Mouse (Mus musculus) heart, postnatal 10 days (tissue): ENCODE results near the gene Cmas. TPM values are rescaled to one million over a fixed set of nuclear protein-coding genes. Genes with fewer than 3 reads are reported as not detected.

Source experiments
- DNase-seq, 2 experiments: peaks; one replicate each; pipeline ENCODE4 v3.0.0; 2021
- intact Hi-C: fragments of 180-260 bp; cut with DNase I; formaldehyde crosslinking; loops from one replicate; pipeline ENCODE4 v1.15.1; 2025
- total RNA-seq, 2 experiments: library from RNA; stranded (reverse); gene quantifications; 2 replicates each; pipeline ENCODE4 v1.2.3; 2021

Cmas gene
- 10 to 100 TPM; 36.5 to 41.0 TPM for total RNA-seq

DNA sequence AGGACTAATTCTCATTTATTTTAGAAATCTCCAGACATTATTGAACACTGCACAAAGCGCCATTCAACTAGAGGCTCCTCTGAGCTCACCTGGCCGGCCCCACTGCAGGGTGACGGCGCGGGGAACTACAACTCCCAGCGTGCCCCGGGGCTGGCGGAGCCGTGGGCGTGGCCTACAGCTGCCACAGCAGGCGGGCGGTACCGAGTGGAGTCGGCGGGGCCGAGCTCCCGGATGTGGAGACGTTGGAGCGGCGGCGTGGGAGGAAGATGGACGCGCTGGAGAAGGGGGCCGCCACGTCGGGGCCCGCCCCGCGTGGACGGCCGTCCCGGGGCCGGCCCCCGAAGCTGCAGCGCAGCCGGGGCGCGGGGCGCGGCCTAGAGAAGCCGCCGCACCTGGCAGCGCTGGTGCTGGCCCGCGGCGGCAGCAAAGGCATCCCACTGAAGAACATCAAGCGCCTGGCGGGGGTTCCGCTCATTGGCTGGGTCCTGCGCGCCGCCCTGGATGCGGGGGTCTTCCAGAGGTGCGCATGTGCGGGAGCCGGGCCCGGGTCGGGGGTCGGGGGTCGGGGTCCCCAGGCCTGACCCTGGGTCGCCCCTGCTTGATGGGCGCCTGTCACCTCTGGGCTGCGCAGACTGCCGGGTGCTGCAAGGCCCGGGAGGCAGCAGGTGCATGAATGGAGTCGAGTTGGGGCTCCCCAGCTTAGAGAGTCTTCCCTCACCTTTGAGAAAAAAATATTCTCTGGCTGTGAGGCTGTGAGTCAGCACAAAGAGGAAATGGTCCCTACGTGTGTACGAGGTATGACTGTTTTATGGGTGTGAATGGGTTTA lies at the start of gene Cmas:
TSS of gene Cmas (plus strand) at position 180 of the 827 bp plus-strand sequence.
- intact Hi-C loops: loop anchor here (10.0 kb wide), 1 partner anchor 372 kb away; the partner anchor contains the start of genes Golt1b and Recql
- peak; percentile 90 for DNase-seq

DNA sequence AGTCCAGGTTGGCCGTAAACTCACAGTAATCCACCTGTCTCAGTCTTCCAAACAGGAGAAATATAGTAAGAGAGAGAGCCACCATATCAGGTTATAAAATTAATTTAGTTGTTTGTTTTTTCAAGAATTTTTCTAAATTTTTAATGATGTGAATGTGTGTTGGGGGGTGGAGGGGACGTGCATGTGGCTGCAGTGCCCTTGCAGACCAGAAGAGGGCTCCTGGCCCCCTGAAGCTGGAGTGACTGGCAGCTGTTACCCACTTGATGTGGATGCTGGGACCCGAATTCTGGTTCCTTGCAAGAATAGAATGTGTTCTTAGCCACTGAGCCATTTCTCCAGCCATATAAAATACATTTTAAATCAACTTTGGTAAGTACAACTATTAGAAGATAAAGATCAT lies 49.8 kb upstream of the Cmas start:
- DNase-seq: no peak
- intact Hi-C loops: no loop called here

DNA sequence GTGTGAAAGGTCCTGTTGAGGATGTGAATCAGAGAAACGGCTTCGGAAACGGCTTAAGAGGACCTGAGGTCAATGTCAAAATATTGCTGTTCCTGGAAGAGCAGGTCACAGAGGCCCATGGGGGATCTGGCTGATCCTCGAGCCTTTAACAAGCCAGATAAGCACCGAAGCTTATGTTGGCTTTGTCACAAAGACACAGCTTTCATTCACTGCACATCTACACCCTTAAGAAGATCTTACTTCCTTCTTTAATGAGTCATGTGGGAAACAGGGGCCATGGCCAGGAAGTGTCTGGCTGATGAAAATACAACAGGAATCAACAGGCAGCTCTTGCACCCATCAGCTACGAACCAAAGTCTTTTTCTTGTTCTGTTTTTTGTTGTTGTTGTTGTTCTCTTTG lies 48.1 kb upstream of the Cmas start:
- intact Hi-C loops: no loop called here

DNA sequence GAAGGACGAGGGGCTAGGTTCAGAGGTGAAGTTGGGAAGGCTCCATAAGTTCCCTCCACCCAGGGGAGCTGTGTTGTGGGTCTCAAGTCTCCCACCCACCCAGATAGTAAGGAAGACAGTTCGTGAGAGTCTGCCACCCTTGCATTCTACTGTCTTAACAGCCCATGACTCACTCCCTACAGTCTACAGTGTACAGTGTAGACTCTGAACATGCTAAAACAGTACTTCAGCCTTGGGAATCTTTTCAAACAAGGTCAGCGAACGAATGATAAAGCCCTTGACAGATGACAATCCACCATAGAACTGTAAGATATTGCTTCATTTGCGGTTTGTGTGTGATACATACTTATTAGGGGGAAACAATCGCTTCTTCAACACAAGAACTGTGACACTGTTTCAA lies 45.8 kb upstream of the Cmas start:
- no peak for DNase-seq
- intact Hi-C loops: no loop called here

More for the DNA sequence above, 48.1 kb upstream of the Cmas start:
- DNase-seq: peak in 1 of 2 experiments; percentile 31

DNA sequence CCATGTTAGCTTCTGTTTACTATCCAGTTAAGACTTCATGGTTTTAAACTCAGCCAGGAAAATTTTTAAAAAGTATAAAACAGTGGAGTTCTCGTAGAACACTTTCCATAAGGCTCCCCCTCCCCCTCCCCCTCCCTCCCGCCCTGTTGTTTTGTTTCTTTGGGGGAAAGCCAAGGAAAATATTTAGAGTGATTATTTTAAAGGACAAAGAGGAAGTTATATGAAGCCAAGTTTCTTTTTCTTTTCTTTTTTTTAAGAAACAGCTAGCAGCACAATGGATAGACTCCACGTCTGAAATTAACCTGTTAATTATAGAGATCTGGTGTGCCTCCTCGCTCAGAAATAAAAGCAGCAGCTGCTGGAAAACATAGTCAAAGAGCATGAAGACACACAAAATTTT lies 45.4 kb upstream of the Cmas start:
- intact Hi-C loops: no loop called here
- no peak for DNase-seq

DNA sequence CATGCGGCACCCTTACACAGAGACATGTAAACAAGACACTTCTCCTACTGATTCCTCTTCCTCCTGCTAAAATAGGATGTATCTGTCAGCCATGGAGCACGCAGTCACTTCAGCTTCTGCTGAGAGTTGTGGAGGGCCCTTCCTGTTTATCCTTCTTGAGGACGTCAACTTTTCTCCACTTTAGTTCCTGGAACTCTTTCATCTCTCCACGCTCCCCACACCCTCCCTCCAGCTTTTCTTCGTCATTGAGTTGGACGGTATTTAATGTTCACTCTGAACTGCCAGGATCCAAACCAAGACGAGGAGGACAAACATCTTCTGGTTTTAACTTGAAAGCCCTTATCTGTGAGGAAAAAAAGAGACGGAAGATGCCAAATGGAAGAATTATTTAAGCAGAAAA lies 41.5 kb upstream of the Cmas start:
- DNase-seq: peak; percentile 43 to 47
- intact Hi-C loops: no loop called here

DNA sequence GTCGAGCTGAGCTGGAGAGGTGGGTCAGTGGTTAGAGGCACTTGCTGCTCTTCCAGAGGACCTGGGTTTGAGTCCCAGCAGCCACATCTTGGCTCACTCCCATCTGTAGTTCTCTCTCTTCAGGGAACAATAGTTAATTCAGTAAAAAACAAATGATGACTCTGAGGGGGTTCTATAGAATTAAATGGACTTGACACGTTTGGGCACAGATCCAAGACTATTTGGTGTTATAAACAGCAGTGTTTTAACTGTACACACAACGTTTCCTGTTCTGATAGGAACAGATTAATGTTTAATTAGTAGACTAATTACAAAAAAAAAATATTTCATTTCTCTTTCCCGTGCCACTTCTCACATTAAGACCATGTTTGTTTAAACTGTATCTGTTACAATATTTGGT lies 39.3 kb upstream of the Cmas start:
- no peak for DNase-seq
- intact Hi-C loops: no loop called here

DNA sequence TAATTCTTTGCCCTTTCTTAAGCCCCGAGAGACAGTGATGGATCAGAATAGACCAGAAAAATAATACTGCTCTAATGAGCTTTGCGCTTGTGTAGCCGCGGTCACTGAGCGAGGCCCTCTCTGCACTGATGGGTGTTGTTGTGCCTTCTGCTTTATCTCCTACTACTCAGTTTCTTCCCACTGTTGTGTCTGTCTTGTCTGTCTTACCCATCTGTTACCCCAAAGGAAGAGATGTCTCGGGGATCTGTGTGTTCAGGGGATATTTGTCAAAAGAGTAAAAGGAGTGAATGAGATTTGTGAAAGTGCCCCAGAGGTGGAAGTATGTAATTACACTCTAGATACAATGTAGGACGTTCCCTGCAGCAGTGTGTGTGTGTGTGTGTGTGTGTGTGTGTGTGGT lies 38.3 kb upstream of the Cmas start:
- DNase-seq: no peak
- intact Hi-C loops: no loop called here

DNA sequence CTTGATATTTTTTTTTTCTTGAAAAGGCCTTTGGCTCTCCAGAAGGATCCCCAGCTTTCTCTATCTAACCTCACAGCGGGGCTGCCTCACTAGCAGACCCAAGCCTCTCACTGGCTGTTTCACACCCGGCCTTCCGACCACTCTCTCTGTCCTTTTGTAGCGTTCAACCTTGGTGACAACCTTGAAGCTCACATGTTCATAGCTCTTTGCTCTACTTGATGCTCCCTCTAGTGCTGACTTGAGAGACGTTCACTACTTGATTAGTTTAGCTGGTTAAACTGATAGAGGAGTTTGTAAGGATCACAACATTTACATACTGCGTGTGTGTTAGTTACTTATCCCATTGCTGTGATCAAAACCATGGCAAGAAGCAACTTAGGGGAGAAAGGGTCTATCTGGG lies 35.8 kb upstream of the Cmas start:
- intact Hi-C loops: no loop called here
- peak in 1 of 2 experiments; percentile 46 for DNase-seq

DNA sequence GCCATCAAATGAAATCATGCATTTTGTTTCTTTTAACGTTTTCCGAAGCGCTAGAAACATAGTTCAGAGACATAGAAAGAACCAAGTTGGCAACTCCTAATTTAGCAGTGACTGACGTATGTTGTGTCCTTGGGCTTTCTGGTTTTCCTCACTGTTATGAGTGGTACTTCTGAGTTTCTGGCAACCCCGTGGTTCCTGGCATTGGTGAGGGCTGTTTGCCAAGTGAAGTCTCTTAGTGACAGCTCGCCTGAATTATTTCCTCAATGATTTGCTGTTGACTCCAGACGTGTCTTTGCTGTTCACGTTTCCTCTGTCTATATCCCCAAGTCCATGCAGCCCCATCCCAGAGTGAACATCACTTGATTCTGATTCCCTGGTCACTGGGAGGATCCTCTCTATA lies 34.8 kb upstream of the Cmas start:
- intact Hi-C loops: no loop called here
- no peak for DNase-seq

DNA sequence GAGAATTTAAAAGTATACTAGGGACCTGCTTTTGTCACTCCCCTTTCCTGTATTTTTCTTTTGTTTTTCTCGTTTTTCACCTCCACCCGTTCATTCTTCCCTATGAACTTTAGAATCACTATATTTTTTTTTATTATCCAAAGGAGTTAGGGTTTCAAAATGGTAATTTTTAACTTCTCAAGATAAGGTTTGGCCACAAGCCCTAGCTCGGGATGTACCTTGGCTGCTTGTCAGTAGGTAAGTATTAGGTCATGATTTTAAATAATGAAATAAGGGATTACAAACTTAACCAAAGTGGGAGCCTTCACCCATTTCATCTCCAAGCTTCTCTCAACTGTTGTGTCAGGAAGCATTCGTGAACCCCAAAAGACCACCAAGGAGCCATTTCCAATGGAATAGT lies 30.5 kb upstream of the Cmas start:
- intact Hi-C loops: no loop called here
- no peak for DNase-seq

DNA sequence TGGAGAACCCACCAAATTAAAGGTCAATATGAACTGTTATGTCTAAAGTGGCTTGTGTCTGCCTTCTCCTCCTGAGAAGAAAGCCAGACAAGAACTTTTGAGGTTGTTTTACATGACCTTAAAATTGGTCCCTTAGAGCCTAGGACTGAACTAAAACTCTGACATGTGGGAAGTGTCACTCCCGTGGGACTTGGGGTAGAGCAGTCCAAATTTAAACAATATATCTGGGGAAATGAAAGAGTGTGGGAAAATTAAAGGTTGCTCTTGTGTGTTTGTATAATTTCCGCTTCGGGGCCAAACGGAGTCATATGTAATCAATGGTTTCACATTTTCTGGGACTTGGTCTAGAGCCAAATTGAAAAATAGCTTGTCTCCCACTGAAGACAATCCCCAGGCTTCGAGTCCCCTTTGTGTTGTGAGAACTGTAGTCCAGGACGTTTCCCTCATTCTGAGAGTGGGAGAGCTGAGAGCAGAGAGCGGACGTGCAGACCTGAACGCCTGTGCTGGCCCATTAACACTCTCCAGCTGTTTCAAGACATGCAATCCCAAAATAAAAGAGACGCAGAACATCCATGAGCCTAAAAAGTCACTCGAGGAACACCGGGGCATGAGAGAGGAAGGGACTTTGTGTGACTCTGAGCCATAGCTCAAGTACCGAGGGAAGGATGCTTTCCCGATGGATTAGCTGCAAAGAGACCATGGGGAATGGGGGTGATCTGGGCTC lies 23.8 kb upstream of the Cmas start:
- intact Hi-C loops: no loop called here
- DNase-seq: peak in 1 of 2 experiments; percentile 34

DNA sequence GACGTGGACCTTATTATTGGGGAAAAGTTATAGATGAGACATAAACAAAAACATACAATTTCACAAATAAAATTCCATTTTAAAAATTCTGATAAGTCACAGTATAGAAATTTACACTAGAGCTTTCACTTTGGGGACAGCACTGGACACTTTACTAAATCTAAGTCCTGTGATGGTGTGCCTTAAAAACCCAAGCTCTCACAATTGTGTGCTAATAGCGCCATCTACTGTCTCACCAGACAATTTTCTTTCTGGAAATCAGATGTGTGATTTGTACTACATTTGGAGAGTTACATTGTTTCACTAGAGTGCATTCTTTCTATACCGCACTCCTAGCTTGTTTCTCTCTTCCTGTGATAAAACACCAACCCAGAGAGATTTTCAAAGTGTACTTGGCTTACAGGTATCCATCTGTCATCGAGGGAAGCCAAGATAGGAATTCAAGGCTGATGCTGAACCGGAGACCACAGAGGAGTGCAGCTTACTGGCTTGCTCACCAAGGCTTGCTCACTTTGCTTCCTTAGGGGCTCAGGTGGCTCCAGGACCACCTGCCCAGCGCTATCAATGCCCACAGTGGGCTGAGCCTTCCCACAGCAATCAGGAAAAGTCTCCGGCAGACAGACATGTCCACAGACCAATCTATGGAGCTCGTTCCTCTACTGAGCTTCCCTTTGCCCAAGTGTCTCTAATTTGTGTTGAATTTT lies 21.0 kb upstream of the Cmas start:
- intact Hi-C loops: loop anchor here (1.0 kb wide), 1 partner anchor 210 kb away; no protein-coding TSS in a partner anchor
- peak; percentile 56 to 77 for DNase-seq

DNA sequence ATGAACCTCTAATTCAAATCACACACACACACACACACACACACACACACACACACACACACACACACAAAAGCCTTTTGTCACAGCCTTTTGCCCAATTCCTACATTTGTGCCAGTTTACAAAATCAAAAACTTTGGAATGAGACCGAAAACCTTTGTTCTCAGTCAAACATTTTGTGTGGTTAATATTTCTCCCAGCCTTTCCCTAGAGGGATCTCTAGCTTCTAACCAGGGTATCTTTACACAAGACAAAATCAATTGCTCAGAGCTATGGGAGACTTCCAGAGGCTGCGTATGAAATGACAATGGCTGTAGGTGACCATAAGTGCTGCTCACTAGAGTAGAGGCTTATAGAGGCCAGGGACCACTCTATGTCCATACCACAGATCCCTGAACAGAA lies 18.3 kb upstream of the Cmas start:
- intact Hi-C loops: no loop called here
- DNase-seq: no peak

DNA sequence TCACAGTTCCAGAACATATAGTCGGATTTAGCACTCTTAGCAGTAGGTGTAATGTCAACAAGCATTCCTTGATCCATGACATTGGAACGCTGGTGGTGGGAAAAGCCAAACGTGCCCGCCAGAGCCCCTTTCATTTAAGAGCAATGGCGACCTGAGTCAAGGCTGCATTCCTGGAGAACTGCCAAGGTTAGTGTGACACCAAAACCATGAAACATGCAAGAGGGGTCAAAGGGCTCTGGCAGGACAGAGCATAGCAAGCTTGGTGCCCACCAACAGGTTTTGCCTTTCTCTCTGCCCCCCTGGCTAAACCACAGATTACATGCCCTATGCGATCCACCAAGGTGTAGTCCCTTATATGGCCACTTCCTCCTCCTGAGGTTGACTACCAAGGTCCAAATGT lies 17.8 kb upstream of the Cmas start:
- no peak for DNase-seq
- intact Hi-C loops: no loop called here

DNA sequence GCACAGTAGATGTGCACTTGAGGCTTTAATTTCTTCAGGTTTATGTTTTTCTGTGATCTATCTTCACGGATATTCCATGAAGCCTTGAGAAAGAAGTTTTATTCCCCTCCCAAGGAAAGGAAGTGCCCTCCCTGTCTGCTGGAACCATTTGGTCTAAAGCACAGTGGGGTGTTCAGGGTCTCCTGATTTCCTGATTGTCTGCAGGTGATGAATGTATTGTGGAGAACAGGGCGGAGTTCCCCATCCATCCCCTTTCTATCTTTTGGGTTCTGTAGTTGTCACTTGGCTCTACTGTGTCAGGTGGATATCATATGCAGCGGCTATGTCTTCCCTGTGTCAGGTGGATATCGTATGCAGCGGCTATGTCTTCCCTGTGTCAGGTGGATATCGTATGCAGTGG lies 14.7 kb upstream of the Cmas start:
- intact Hi-C loops: no loop called here
- no peak for DNase-seq

DNA sequence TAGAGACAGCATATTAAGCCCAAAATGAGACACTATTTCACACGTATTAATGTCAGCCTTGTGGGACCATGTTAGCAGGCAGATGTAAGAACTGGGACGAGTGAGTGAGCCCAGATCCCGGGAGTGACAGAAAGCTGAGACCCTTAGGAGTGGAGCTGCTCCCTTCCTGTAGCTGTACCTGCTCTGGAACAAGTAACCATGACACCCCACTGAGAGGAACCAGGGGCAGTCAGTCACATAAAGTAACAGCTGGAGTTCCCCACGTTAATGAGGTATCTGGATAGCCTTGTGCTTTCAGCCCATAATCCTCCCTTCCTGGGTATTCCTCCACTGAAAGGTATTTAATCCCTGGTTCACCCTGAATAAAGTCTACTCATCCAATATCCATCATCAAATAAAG lies 13.3 kb upstream of the Cmas start:
- no peak for DNase-seq
- intact Hi-C loops: no loop called here

DNA sequence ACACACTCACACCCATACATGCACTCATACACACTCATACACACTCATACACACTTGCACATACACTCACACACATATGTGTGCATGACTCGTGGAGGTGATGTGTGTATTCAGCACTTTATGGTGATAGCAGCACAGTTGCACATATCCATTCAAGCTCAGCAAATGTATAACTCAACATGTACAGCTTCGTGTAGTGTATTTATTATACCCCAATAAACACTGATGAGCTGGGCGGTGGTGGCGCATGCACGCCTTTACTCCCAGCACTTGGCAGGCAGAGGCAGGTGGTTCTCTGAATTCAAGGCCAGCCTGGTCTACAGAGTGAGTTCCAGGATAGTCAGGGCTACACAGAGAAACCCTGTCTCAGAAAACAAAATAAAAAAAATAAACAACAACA lies 11.0 kb upstream of the Cmas start:
- no peak for DNase-seq
- intact Hi-C loops: no loop called here

DNA sequence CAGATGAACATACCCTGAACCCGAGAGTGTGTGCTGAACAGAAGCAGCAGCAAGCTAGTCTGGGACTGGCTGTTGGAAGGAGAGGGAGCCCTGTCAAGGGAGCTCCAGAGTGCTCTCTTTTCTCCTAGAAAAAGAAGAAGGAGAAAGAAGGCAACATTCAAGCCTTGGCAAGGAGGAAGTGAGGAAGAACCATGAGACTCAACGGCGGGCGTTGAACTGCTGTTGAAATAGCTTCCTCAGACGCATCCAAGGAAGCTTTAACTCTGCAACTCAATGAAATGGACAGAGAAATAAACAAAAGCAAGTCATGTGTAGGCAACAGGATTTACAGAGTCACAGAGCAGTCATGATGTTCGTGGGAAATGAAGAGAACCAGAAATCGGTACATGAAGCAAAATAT lies 9.7 kb upstream of the Cmas start:
- no peak for DNase-seq

DNA sequence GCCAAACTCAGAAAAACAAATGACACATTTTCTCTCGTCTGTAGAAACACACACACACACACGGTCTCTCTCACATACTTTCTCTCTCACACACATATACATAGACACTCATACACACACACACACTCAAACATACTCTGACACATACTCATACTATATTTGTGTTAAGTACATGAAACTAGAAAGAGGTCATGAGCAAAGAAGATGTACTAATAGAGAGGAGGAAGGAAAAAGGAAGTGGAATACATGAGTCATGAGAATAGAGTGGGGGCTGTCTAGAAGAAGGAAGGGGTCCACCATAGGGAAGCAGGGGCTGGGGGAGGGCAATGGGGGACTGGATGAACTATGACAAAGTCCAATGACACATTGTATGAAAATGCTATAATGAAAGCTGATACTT lies 9.3 kb upstream of the Cmas start:
- intact Hi-C loops: no loop called here
- no peak for DNase-seq

More for the DNA sequence above, 9.7 kb upstream of the Cmas start:
- intact Hi-C loops: no loop called here

DNA sequence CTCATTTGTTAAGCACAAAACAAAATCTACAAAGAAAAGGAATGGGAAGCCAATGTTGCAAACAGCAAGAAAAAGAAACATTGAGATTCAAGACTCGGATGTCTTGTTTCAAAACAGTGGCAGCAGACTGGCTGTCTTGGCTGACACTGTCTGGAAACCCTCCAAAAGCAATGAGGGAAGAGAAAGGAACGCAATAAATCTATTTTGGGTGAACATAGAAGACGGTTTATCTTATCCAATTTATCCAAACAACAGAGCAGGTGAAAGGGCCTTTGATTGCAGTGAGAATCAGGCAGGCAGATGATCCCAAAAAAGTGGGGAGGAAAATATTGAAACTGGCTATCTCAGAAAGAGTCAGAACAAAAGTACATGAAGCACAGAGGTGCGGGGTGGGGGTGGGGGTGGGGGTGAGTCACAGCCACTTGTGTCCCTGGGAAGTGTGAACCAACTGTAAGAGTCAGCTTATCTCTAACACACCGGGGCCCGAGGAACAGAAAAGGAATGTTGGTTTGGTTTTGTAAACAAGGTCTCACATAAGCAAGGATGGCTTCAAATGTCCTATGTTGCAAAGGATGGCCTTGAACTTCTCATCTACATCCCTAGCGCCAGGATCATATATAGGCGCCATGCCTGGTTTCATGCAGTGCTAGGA lies 8.3 kb upstream of the Cmas start:
- DNase-seq: peak; percentile 55 to 60
- intact Hi-C loops: no loop called here
